Mouse (Mus musculus): ENCODE measurements around the gene Morn3. TPM values are rescaled to one million over a fixed set of nuclear protein-coding genes. Genes with fewer than 3 reads are reported as not detected.
"Not testable (repeated sequence)": the region's sequence is repeated elsewhere in the genome, so short reads cannot be mapped to it uniquely, and the experiment has no call there.

Morn3 gene
- polyA plus RNA-seq, 1 experiment from 2014 or later: 0.45 TPM

- Histone ChIP-seq H3K4me1 (replicated peaks) (peaks cover 18% of the 10 kb centered on the region), H3K4me2 (replicated peaks) (peak overlapping the region; percentile 99), H3K4me3 (replicated peaks) (peak overlapping the region; percentile 74), H3K36me3 (no peaks in the 10 kb centered on the region), H3K9ac (peak overlapping the region; percentile 74), H3K27ac (peak overlapping the region; percentile 40; the same call in 1 of the 2 replicates), H3K9me3 (no peaks in the 10 kb centered on the region), H3K27me3 (replicated peaks) (no peaks in the 10 kb centered on the region)
- WGBS: 3% methylated on average over 35 of the region's 35 CpGs
- peak; percentile 91 for ATAC-seq
Measured at GRCm38 (mm10) chr5:123076419-123077281, 29.8 kb upstream of the Morn3 start.

- peak; percentile 99 for ATAC-seq
- H3K9ac ChIP-seq: peak overlapping the region; percentile 74
- WGBS: 6% methylated on average over 45 of the region's 45 CpGs
- H3K9me3 ChIP-seq: no peaks in the 10 kb centered on the region
- peak overlapping the region; percentile 40; the same call in 1 of the 2 replicates for H3K27ac ChIP-seq
- H3K4me3 ChIP-seq (replicated peaks): peak overlapping the region; percentile 74
- no peaks in the 10 kb centered on the region for H3K36me3 ChIP-seq
- H3K4me1 ChIP-seq (replicated peaks): peaks cover 18% of the 10 kb centered on the region
- no peaks in the 10 kb centered on the region for H3K27me3 ChIP-seq (replicated peaks)
- H3K4me2 ChIP-seq (replicated peaks): peak overlapping the region; percentile 99
Measured at GRCm38 (mm10) chr5:123075576-123076418, 29.0 kb upstream of the Morn3 start.

GRCm38 (mm10) chr5:123068714-123069113 lies 21.9 kb upstream of the Morn3 start:
- H3K4me2 ChIP-seq (replicated peaks): no peak overlapping the region
- 95% methylated on average over 2 of the region's 2 CpGs for WGBS
- no peaks in the 10 kb centered on the region for H3K9me3 ChIP-seq
- H3K4me1 ChIP-seq (replicated peaks): no peaks in the 10 kb centered on the region
- no peaks in the 10 kb centered on the region for H3K36me3 ChIP-seq
- no peak for ATAC-seq
- H3K27ac ChIP-seq: no peak overlapping the region
- H3K27me3 ChIP-seq (replicated peaks): no peaks in the 10 kb centered on the region
- no peak overlapping the region for H3K4me3 ChIP-seq (replicated peaks)
- no peak overlapping the region for H3K9ac ChIP-seq

GRCm38 (mm10) chr5:123068115-123068514 lies 21.3 kb upstream of the Morn3 start, which contains the start of gene Tmem120b:
TSS of gene Tmem120b (plus strand) at chr5:123068415.
- Histone ChIP-seq H3K27ac (no peak within 1 kb of the TSS), H3K4me1 (replicated peaks) (no peaks in the 10 kb centered on the region), H3K36me3 (no peaks in the 10 kb centered on the region), H3K4me3 (replicated peaks) (no peak within 1 kb of the TSS), H3K27me3 (replicated peaks) (no peaks in the 10 kb centered on the region), H3K9ac (no peak within 1 kb of the TSS), H3K4me2 (replicated peaks) (no peak within 1 kb of the TSS), H3K9me3 (no peaks in the 10 kb centered on the region)
- ATAC-seq: no peak
- 86% methylated on average over 12 of the region's 12 CpGs for WGBS

- H3K4me1 ChIP-seq (replicated peaks): no peaks in the 10 kb centered on the region
- H3K9ac ChIP-seq: no peak overlapping the region
- peak; percentile 80 for ATAC-seq
- no peaks in the 10 kb centered on the region for H3K36me3 ChIP-seq
- no peaks in the 10 kb centered on the region for H3K9me3 ChIP-seq
- no peaks in the 10 kb centered on the region for H3K27me3 ChIP-seq (replicated peaks)
- H3K4me2 ChIP-seq (replicated peaks): no peak overlapping the region
- 14% methylated on average over 6 of the region's 6 CpGs for WGBS
- no peak overlapping the region for H3K27ac ChIP-seq
- no peak overlapping the region for H3K4me3 ChIP-seq (replicated peaks)
Measured at GRCm38 (mm10) chr5:123067395-123067995, 20.7 kb upstream of the Morn3 start.

- Histone ChIP-seq H3K27me3 (replicated peaks) (no peaks in the 10 kb centered on the region), H3K27ac (no peak overlapping the region), H3K9me3 (no peaks in the 10 kb centered on the region), H3K9ac (no peak overlapping the region), H3K4me3 (replicated peaks) (no peak overlapping the region), H3K4me2 (replicated peaks) (no peak overlapping the region), H3K36me3 (no peaks in the 10 kb centered on the region), H3K4me1 (replicated peaks) (peaks cover 14% of the 10 kb centered on the region)
- ATAC-seq: no peak
- 30% methylated on average over 6 of the region's 6 CpGs for WGBS
Measured at GRCm38 (mm10) chr5:123064207-123064606, 17.4 kb upstream of the Morn3 start.

GRCm38 (mm10) chr5:123063141-123063540 lies 16.3 kb upstream of the Morn3 start:
- no peaks in the 10 kb centered on the region for H3K36me3 ChIP-seq
- peaks cover 17% of the 10 kb centered on the region for H3K4me1 ChIP-seq (replicated peaks)
- H3K4me2 ChIP-seq (replicated peaks): no peak overlapping the region
- H3K9ac ChIP-seq: no peak overlapping the region
- H3K9me3 ChIP-seq: no peaks in the 10 kb centered on the region
- no peak overlapping the region for H3K27ac ChIP-seq
- 81% methylated on average over 3 of the region's 3 CpGs for WGBS
- H3K27me3 ChIP-seq (replicated peaks): no peaks in the 10 kb centered on the region
- no peak overlapping the region for H3K4me3 ChIP-seq (replicated peaks)
- no peak for ATAC-seq

- H3K4me2 ChIP-seq (replicated peaks); H3K27me3 ChIP-seq (replicated peaks); H3K9me3 ChIP-seq; H3K36me3 ChIP-seq; ATAC-seq; H3K4me3 ChIP-seq (replicated peaks); H3K27ac ChIP-seq; H3K9ac ChIP-seq: not testable (repeated sequence)
- WGBS: 70% methylated on average over 6 of the region's 6 CpGs
- H3K4me1 ChIP-seq (replicated peaks): peaks cover 17% of the 10 kb centered on the region
Measured at GRCm38 (mm10) chr5:123061402-123061749, 14.6 kb upstream of the Morn3 start.

GRCm38 (mm10) chr5:123060706-123061401 lies 14.0 kb upstream of the Morn3 start:
- 0 out of 2 replicates have a peak overlapping the region, but pooled peaks have one; percentile 11 for H3K9ac ChIP-seq
- peaks cover 17% of the 10 kb centered on the region for H3K4me1 ChIP-seq (replicated peaks)
- H3K27ac ChIP-seq: peak overlapping the region; percentile 40
- H3K36me3 ChIP-seq: no peaks in the 10 kb centered on the region
- H3K9me3 ChIP-seq: no peaks in the 10 kb centered on the region
- 43% methylated on average over 9 of the region's 9 CpGs for WGBS
- H3K4me2 ChIP-seq (replicated peaks): peak overlapping the region; percentile 28
- ATAC-seq: no peak
- no peak overlapping the region for H3K4me3 ChIP-seq (replicated peaks)
- H3K27me3 ChIP-seq (replicated peaks): no peaks in the 10 kb centered on the region

- 0 out of 2 replicates have a peak overlapping the region, but pooled peaks have one; percentile 10 for H3K4me3 ChIP-seq (replicated peaks)
- peaks cover 17% of the 10 kb centered on the region for H3K4me1 ChIP-seq (replicated peaks)
- no peak overlapping the region for H3K9ac ChIP-seq
- H3K27ac ChIP-seq: peak overlapping the region; percentile 51
- 13% methylated on average over 14 of the region's 14 CpGs for WGBS
- no peaks in the 10 kb centered on the region for H3K27me3 ChIP-seq (replicated peaks)
- H3K9me3 ChIP-seq: no peaks in the 10 kb centered on the region
- ATAC-seq: peak; percentile 11; the same call in 1 of the 2 replicates
- peak overlapping the region; percentile 28 for H3K4me2 ChIP-seq (replicated peaks)
- no peaks in the 10 kb centered on the region for H3K36me3 ChIP-seq
Measured at GRCm38 (mm10) chr5:123059757-123060520, 13.1 kb upstream of the Morn3 start.

Measured in intestine, embryonic 15.5 days (tissue).